Mouse (Mus musculus): ENCODE results near the gene Cdc42bpg.

The Cdc42bpg gene

DNA sequence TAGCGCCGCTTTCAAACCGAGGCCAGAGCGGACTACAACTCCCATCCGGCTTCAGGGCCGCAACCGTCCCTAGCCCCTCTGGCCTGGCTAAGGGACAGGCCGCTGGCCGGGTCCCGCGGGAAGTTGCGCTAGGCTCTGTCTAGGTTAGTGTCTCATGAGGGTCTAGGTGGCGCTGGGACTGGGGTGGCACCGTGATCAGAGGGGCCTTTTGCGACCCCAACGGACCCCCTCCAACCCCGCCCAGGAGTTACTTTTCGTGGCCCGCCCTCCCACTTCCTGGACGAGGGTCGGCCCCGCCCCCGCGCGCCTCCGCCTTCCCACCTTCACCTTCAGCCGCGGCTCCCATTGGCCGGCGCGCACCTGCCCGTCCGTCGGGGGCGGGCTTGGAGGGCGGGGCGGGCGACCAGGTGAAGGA lies at the start of gene Cdc42bpg:
Cdc42bpg (plus strand) TSS at position 320 of the 415 bp plus-strand sequence.
- DNase-seq: peak; percentile 96 to 98

DNA sequence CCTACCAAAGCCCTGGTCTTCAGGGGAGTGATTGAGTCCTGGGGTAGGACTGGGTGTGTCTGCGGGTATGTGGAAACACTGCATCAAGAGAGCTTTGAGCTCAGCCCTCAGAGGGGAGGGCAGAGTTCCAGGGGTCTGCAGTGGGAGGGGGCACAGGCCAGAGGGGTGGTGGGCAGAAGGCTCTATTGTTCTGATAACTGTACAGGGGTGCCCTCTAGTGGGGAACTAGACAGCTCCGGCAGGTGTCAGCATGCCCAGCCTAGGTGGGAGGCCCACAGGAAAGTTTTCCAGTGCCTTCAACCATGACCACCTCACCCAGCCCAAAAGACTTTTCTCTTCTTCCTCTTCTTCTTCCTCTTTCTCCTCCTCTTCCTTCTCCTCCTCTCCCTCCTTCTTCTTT lies 45.8 kb upstream of the Cdc42bpg start:
- DNase-seq: peak; percentile 58 to 70

DNA sequence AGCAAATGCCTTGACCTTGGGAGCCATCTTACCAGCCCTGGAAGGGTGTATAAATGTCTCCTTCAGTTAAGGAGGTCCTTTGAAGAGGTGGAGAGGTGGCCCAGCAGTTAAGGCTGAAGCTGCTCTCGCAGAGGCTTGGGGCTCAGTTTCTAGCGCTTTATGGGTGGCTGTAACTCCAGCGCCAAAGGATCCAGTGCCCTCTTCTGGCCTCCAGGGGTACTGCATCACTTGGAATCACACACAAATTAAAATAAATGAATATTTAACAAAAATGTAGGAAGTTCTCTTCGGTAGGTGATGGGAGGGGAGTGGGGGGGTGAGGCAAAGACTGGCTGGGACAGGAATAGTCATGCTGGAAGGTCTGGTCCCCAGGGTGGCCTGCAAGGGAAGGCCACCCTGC lies 45.3 kb upstream of the Cdc42bpg start:
- peak in 1 of 2 experiments; percentile 44 for DNase-seq

DNA sequence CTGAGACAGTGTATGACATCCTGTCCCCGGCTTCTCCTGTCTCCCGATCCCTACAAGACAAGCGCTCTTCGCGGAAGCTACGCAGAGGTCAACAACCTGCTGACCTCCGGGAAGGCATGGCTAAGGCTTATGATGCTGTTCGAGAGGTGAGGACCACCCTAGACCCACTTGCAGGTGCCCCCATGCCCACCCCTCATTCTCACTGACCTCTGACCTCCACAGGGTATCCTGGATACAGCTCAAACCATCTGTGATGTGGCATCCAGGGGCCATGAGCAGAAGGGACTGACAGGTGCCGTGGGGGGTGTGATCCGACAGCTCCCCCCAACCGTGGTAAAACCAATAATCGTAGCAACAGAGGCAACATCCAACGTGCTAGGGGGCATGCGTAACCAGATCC lies 44.9 kb upstream of the Cdc42bpg start:
- DNase-seq: no peak

DNA sequence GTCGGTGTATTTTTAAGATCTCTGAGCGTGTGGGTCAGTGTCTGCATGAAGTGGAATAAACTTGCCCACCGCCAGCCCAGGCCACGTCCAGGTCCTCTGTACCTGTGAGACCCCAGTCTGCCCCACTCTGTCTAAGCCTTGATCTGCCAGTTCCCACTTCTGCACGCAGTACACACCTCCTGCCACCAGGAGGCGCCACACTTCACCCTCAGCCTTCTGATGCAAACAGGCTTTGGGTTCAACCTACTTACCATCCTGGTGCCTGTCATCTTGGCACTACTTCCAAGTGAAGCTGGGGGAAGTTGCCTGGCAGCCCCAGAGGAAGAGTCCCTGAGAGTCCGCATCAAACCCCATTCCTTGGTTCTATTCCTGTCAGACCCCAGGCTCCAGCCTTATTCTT lies 44.0 kb upstream of the Cdc42bpg start:
- peak; percentile 71 to 87 for DNase-seq

DNA sequence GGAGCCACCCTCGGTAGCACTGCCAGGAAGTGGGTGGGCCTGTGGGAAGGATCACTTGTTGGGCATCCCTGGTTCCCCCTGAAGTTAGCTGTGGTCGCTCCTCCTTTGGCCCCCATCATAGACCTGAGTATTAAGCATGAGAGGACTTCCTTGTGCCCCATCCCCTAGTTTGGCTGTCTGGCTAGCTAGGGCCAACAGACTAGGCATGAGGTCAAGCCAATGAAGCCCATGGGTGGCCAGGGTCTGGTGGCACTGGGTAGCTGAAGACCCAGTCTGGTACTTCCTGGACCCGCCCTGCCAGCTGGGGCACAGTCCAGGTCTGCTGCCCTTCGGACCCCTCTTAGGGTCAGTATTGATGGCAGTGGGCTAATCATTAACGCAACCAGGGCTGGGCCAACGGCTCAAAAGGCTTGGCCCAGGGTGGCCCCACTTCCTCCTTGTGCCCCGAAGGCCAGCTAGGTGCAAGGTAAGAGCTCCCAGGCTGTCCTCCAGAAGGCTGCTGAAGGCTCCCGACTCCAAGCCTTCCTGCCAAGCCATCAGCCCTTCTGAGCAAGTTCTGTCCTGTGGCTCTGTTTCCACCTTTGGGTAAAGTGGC lies 43.3 kb upstream of the Cdc42bpg start:
- DNase-seq: peak; percentile 86 to 90

DNA sequence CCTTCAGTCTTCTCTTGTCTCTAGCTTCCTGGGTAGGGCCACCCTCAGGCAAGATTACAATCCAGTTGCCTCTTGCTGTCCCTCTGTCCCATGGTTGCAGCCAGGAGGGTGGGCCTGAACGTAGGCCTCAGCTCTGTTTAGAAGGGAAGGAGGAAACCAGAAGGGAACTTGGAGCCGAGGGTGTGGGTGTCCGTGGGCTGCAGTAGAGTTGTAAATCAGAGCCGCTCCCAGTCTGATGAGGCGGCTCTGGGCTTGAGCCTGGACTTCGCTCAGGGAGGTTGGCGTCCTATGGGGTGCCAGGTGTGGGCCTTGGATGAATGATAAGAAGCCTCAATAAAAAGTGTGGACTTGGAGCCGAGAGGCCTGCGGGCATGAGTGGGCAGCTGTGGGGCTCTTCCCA lies 42.1 kb upstream of the Cdc42bpg start:
- peak in 1 of 2 experiments; percentile 63 for DNase-seq

DNA sequence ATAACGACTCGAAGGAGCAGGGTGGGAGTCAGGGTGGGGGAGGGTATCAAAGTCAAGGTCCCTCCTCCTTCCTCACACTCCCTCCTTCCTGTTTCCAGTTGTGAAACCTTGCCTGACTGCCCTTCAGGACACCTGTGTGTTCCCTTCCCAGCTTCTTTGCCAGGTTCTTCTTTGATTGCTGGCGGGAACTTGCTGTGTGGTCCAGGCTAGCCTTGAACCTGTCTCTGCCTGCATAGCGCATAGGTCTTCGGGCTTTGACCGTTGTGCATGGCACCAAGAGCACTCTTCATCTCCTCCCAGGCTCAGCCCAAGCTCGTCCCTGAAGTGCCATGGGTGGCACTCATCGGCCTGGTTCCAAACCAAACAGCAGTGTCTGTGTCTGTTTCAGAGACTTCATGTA lies 41.3 kb upstream of the Cdc42bpg start:
- DNase-seq: no peak

DNA sequence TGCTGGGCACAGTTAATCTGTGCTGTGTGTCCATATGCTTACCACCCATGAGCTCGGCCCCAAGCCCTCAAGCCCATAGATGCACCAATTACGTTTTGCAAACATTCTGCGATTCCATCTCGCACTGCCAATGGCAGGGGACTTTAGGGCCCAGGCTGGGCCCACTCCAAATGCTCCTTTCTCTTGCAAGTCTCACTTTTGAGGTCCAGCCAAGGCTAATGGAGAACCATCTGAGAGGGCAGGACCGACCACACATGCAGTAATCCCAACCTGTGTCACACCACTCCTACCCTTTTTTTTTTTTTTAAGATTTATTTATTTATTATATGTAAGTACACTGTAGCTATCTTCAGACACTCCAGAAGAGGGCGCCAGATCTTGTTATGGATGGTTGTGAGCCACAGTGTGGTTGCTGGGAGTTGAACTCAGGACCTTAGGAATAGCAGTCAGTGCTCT lies 40.5 kb upstream of the Cdc42bpg start:
- peak in 1 of 2 experiments; percentile 36 for DNase-seq

DNA sequence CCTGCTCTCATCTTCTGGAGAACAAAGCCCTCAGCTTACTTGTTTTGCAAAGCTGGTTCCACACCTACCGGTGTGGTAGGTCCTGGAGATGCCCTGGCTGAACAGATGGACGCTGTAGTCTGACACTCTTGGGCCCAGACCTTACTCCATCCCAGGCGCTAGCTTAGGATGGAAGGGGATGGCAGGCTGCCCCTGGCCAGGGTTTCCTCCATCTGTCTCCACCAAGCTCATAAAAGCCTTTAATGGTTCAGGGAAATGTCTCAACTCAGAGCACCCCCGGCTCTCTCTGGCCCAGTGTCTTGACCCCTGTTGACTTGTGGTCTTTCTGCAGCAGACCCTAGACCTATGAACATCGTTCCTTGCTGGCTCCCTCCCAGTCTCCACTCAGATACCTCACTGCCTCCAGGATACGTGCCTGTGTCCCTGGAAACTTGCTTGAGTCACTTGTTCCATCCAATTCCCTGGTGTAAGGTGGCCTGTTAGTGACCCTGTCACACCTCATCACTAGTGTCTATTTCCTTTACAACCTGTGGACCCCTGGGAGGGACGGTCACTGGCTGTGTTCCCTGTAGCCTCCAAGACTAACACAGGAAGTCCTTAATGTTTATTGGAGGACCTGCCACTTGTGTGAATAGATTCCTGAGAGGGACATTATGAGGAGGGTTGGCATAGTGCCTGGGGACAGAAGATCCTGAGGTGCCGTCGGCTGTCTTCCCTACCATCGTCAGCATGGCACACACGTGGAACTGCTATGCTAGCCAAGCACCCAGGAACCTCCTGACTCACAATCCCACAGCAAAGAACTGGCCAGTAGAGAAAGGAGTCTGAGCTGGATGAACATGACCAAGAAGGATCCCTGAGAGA lies 38.7 kb upstream of the Cdc42bpg start:
- DNase-seq: peak; percentile 56 to 63

DNA sequence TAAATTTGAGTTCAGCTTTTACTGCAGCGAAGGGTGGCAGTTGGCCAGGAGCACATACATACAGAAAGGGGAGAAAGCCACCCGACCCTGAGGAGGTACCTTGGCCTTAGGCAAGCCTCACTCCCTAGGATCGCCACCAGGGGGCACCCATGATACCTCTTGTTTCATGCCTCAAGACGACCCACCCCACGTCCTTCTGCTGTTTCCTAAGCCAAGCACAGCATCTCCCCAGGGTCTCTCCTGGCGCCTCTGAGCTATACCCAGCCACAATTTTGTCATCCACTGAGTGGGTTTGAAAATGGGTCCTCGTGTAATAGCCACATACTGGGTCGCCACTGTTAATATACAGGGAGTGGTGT lies 38.1 kb upstream of the Cdc42bpg start:
- DNase-seq: peak; percentile 89 to 94

DNA sequence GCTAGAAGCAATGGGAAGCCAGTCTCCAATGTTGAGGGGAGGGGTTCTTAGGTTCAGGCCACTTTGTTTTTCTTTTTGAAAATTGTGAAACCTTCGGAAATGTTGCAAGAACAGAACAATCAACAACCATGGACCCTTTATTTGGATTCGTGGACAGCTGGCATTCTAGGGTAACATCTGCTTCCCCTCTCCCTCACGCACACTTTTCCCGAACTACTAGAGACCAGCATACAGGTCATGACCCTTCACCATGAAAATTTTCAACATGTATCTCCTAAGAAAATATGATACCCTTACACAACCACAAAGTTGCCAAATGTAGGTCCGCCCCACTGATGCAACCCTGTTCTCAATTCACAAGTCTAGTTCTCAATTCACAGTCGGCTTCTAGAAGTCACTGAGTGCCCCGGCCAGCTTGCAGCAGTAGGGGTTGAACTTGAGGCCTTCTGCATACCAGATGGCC lies 37.6 kb upstream of the Cdc42bpg start:
- no peak for DNase-seq

DNA sequence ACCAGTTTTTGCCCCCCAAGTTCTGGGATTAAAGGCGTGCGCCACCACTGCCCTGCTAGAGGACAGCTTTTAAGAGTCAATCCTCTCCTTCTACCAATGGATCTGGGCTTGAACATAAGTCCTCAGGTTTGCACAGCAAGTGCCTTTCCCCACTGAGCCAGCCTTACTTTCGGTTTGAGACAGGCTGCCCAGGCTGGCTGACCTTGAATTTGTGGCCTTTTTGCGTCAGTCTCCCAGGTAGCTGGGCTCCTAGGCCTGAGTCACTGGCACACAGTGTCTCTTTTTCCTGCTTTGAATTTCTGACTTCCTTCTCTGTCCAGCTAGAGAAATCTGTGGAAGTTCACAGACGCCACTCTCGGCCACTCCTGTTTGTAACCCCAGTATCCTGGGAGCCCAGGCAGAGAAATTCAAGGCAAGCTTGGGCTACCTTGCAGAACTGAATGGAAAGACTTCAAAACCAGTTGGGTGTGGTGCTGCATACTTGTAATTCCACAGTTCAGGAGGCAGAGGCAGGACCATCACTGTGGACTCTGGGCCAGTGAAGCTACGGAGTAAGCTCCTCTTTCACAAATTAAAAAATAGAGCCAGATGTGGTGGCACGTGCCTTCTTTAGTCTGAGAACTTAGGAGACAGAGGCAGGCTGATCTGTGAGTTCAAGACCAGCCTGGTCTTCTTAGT lies 36.3 kb upstream of the Cdc42bpg start:
- peak in 1 of 2 experiments; percentile 31 for DNase-seq

DNA sequence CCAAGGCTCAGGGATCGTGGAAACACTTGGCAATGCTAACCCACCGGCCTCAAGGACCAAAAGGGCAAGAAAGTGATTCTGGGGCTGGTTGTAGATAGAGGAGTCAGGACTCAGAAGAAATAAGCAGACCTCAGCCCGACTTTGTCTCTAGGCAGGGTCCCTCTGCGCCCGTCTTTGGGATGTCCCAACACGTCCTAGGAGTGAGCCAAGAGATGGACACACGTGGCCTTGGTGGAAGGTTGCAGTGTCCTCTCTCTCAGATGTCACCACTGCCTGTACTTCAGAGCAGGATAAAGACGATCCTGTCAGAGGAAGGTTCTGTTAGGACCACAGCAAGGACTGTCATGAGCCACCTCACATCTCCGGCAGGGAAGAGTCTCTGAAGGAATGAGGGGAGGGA lies 35.6 kb upstream of the Cdc42bpg start:
- no peak for DNase-seq

DNA sequence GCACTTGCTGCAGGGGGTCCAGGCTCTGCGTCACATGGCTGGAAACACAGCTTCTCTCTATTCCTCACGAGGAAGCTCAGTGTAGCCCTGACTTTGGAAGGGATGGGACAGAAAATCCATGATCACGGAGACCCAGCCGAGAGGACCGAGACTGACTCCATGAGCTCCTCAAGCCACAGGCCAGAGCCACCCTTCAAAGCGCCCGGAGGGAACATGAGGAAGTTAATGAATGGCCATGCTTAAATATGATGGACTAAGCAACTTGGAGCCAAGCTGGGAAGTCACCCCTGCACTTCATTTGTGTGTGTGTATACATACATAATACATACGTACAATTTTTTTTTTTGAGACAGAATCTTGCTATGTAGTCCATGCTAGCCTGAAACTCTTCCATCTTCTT lies 35.0 kb upstream of the Cdc42bpg start:
- peak; percentile 56 to 61 for DNase-seq

DNA sequence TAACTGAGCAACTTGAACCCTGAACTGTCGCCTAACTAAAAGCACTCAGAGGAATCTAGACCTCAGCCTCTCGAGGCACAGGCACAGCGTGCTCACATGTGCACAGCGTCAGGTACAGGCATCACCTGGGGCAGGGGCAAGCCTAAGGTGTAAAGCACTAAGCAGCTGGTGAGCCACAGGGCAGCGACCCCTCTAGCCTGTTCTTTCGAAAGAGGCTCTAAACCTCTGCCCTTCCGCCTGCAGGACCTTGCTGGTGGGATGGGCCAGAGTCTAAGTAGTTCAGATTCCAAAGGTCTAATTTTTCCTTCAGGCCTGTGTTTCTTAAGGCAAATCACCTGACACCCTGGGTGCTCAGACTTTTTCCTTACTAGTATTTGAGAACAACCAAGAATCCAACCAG lies 34.2 kb upstream of the Cdc42bpg start:
- peak; percentile 74 to 88 for DNase-seq

DNA sequence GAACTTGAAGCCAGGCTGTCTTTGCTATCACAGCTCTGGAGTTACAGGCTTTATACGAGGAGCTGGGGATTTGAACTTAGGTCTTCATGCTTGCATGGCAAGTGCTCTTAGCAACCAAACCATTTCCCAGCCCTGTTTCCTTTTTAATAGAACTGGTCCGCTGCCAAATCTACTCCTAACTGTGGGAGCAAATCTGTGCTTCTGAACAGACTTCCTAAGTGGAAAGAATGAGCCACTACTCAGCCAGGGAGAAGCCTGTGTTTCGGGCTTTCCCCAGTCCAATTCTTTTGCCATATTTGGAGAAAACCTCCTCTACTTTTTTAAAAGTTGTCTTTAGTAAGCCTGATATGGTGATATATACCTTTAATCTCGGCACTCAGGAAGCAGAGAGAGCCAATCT lies 33.5 kb upstream of the Cdc42bpg start:
- no peak for DNase-seq

DNA sequence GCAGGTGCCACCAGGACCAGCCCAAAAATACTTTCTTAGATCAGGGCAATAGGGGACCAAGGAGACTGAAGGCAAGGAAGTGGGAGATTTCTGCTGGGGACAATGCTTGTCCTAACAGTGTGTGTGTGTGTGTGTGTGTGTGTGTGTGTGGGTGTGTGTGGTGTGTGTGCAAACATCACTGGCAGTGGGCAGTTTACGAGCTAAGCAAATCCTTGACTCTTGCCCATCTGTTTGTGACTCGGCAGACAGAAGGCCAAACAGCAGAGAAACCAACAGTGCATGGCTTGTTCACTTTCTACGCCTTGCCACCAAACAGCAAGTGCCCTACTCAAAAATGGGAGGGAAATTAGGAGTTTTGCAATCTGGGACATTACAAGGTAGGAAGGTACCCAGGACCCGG lies 32.7 kb upstream of the Cdc42bpg start:
- no peak for DNase-seq

DNA sequence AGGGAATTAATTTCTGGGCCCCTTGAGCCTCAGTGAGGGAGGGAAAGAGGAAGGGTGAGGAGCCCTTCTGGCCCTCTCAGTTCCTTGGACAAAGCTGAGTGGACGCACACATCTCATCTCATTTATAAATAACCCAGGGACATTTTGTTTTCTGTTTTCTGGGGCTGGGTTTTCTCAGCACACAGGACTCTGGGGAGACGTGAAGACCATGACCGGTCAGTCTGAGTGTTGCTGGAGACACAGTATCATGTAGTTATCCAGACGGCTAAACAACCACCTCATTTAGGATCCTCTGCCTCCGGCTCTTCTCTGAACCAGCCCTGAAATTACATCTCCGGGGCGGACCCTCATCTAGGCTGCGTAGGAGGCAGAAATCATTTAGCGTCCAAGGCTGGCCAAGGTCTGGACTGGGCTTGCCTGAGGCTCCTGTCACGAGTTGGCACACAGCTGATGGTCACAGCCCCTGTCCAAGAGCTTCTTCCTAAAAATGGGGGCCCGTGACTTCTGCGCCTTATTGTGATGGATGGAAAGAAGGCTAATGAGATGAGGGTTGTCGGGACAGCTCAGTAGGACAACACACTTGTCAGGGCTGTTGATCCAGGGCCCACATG lies 32.2 kb upstream of the Cdc42bpg start:
- no peak for DNase-seq

DNA sequence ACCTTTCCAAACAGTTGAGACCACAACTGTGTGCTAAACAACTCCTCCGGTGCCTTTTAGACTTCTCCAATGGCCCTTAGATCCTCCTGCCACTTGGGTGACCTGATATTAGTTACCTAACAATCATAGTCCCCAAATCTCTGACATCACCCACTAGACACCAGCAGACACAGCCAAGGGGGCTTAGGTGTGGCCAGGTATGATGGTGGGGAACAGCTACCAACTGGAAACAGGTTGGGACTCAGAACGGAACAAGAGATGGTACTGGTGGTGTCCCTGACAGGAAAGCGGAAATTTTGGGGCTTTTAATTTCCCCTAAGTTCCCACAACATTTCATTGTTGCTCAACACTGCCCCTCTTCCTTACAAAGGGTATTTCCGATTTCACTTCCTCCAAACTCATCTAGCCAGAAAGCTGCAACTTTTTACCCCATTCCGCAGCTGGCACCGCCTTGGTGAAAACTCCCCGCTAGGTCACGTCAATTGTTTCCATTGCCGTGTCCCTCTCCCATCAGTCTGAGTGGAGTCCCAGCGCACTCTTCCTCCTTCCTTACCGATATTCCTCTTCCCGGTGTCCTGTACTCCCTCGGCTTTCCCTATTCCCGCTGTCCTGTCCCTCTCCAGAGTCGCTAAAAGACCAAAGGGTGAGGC lies 30.4 kb upstream of the Cdc42bpg start:
- peak in 1 of 2 experiments; percentile 36 for DNase-seq

DNA sequence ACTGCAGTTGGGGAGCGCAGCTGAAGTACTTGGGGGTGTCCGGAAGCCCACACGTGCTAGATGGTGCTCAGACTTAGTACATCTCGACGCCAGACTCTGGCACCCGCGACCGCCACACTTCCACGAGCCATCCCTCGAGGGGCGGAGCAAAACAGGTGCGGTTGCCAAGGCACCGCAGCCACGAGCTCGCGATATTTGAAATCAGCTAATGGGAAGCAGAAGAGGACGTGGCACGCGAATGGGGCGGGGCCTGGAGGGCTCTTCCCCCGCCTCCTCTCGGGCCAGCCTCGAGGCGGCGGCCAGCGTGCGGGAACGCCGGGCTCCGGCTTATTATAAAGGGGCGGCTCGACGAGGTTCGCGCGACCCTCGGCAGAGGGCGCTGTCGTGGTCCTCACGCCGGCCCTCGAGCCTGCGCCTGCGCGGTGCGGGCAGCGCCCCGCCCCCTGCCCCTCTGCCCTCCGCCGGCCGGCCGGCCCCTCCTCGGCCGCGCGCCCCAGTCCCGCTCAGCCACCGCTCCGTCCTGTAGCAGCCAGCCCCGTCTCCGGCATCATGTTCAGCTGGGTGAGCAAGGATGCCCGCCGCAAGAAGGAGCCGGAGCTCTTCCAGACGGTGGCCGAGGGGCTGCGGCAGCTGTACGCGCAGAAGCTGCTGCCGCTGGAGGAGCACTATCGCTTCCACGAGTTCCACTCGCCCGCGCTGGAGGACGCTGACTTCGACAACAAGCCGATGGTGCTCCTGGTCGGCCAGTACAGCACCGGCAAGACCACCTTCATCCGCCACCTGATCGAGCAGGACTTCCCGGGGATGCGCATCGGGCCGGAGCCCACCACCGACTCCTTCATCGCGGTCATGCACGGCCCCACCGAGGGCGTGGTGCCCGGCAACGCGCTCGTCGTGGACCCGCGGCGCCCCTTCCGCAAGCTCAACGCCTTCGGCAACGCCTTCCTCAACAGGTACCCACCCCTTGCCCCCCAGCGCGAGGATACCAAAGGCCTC lies 29.5 kb upstream of the Cdc42bpg start, which contains the start of gene Ehd1:
Ehd1 (plus strand) TSS at position 300 of the 996 bp plus-strand sequence.
- DNase-seq: peak; percentile 98

Data from kidney, postnatal 36 days (tissue).